Mouse (Mus musculus) liver, adult 2 months (tissue): ENCODE measurements around the gene Gjc2. TPM values are rescaled to one million over a fixed set of nuclear protein-coding genes. Genes with fewer than 3 reads are reported as not detected.

Source experiments
- DNase-seq: peaks from one replicate; pipeline ENCODE4 v3.0.0-alpha.2; 2011; ENCODE audit warnings: low read depth, low spot score; ENCODE audit errors: extremely low read depth
- H3K27ac ChIP-seq: fragments of 200-500 bp; replicated peaks from 2 replicates; pipeline ENCODE4 v1.5.1; 2012; ENCODE audit warnings: low read depth, mild to moderate bottlenecking, control low read depth, inconsistent platforms, low read length; ENCODE audit not compliant: insufficient read depth
- H3K27me3 ChIP-seq: fragments of 200-500 bp; 2 replicates; pipeline ENCODE4 v1.6.1; 2012; ENCODE audit warnings: mild to moderate bottlenecking, moderate library complexity, low read length, inconsistent platforms; ENCODE audit not compliant: control insufficient read depth, insufficient read depth
- H3K36me3 ChIP-seq: fragments of 200-500 bp; 2 replicates; pipeline ENCODE4 v1.6.1; 2012; ENCODE audit warnings: low read length, inconsistent platforms; ENCODE audit not compliant: control insufficient read depth, insufficient read depth
- H3K4me1 ChIP-seq: fragments of 200-500 bp; 2 replicates; pipeline ENCODE4 v1.6.1; 2011; ENCODE audit warnings: low read length; ENCODE audit not compliant: control insufficient read depth, insufficient read depth
- H3K4me3 ChIP-seq: fragments of 200-500 bp; 2 replicates; pipeline ENCODE4 v1.5.1; 2011; ENCODE audit warnings: low read depth, mild to moderate bottlenecking, control low read depth, low read length, moderate library complexity; ENCODE audit not compliant: insufficient read depth
- H3K79me2 ChIP-seq: fragments of 200-500 bp; 2 replicates; pipeline ENCODE4 v1.6.1; 2012; ENCODE audit warnings: inconsistent platforms, mild to moderate bottlenecking, low read length, moderate library complexity; ENCODE audit not compliant: control insufficient read depth, insufficient read depth
- H3K9ac ChIP-seq: fragments of 200-500 bp; 2 replicates; pipeline ENCODE4 v1.6.1; 2012; ENCODE audit warnings: low read depth, mild to moderate bottlenecking, control low read depth, inconsistent platforms, low read length
- CTCF ChIP-seq: fragments of 200-500 bp; IDR thresholded peaks from 2 replicates; pipeline ENCODE4 v1.5.1; 2011; ENCODE audit warnings: low read depth, low read length, control low read depth
- POLR2A ChIP-seq: fragments of 200-500 bp; IDR thresholded peaks from 2 replicates; pipeline ENCODE4 v1.6.1; 2011; ENCODE audit warnings: low read length, control low read depth; ENCODE audit not compliant: insufficient read depth; ENCODE audit errors: extremely low read depth
- WGBS: fragments of 180-500 bp; shearing (Covaris S2); methylation state at CpG from one replicate; pipeline ENCODE4 v1.1.7; 2018; 5-methylcytosine and 5-hydroxymethylcytosine counted together
- polyA plus RNA-seq: library from polyadenylated mRNA; depleted of rRNA; stranded (reverse); fragments of >200 nt; gene quantifications from 2 replicates; pipeline ENCODE4 v1.2.3, GENCODE M21; 2012; rRNA removed
- total RNA-seq: library from RNA; depleted of rRNA; stranded (reverse); fragments of >200 nt; gene quantifications from 2 replicates; pipeline ENCODE4 v1.2.3, GENCODE M21; 2014; rRNA removed

Gene Gjc2
- total and polyA plus RNA-seq, 2 experiments = 0.46 to 0.66 TPM

GRCm38 (mm10) chr11:59130782-59131181 is 52.2 kb downstream of the Gjc2 start:
- DNase-seq = no peak
- Histone ChIP-seq H3K27me3 (peaks cover 12% of the 10 kb centered on the region), H3K9ac (no peak overlapping the region), H3K79me2 (no peaks in the 10 kb centered on the region), H3K36me3 (no peaks in the 10 kb centered on the region), H3K4me3 (no peak overlapping the region), H3K27ac (no peak overlapping the region), H3K4me1 (no peaks in the 10 kb centered on the region)
- TF ChIP-seq CTCF (no peak), POLR2A (no peak)
- WGBS = 80% methylated on average over 9 of the region's 9 CpGs

Other genes starting within 250 kb of the Gjc2 start
- 63.7 and 78.6 TPM in 2 replicates for gene Rnf187, start 244.3 kb downstream of the Gjc2 start, total RNA-seq
- gene Rnf187, start 244.3 kb downstream of the Gjc2 start, polyA plus RNA-seq = 122 and 134 TPM in 2 replicates
- 0.37 and 1.1 TPM in 2 replicates for gene Hist3h2ba, start 234.3 kb downstream of the Gjc2 start, total RNA-seq
- not detected in 2 replicates for gene Hist3h2ba, start 234.3 kb downstream of the Gjc2 start, polyA plus RNA-seq
- 7.8 and 8.1 TPM in 2 replicates for gene Hist3h2a, start 228.5 kb downstream of the Gjc2 start, total RNA-seq
- 2.0 and 2.7 TPM in 2 replicates for gene Hist3h2a, start 228.5 kb downstream of the Gjc2 start, polyA plus RNA-seq
- gene Trim17, start 228.5 kb downstream of the Gjc2 start, total RNA-seq = under 0.01 TPM in 1 of 2 replicates, not detected in the other
- 0.04 TPM in 2 replicates for gene Trim17, start 228.5 kb downstream of the Gjc2 start, polyA plus RNA-seq
- gene Trim11, start 205.1 kb downstream of the Gjc2 start, total RNA-seq = 12.4 and 13.4 TPM in 2 replicates
- 14.4 and 22.4 TPM in 2 replicates for gene Trim11, start 205.1 kb downstream of the Gjc2 start, polyA plus RNA-seq
- gene Obscn, start 46.8 kb downstream of the Gjc2 start, total RNA-seq = 0.07 and 0.83 TPM in 2 replicates
- 0.02 and 0.07 TPM in 2 replicates for gene Obscn, start 46.8 kb downstream of the Gjc2 start, polyA plus RNA-seq
- 5.3 and 6.4 TPM in 2 replicates for gene Iba57, start 19.5 kb downstream of the Gjc2 start, total RNA-seq
- gene Iba57, start 19.5 kb downstream of the Gjc2 start, polyA plus RNA-seq = 6.8 and 7.3 TPM in 2 replicates
- 46.2 and 48.3 TPM in 2 replicates for gene Guk1, start 9.0 kb upstream of the Gjc2 start, total RNA-seq
- gene Guk1, start 9.0 kb upstream of the Gjc2 start, polyA plus RNA-seq = 48.7 and 69.7 TPM in 2 replicates
- gene Mrpl55, start 19.3 kb upstream of the Gjc2 start, total RNA-seq = 25.1 and 28.1 TPM in 2 replicates
- gene Mrpl55, start 19.3 kb upstream of the Gjc2 start, polyA plus RNA-seq = 26.2 and 37.7 TPM in 2 replicates
- gene 2310033P09Rik, start 25.1 kb upstream of the Gjc2 start, total RNA-seq = 2.6 and 3.2 TPM in 2 replicates
- gene 2310033P09Rik, start 25.1 kb upstream of the Gjc2 start, polyA plus RNA-seq = 8.5 and 9.2 TPM in 2 replicates
- gene Arf1, start 45.1 kb upstream of the Gjc2 start, total RNA-seq = 194 and 214 TPM in 2 replicates
- gene Arf1, start 45.1 kb upstream of the Gjc2 start, polyA plus RNA-seq = 319 and 336 TPM in 2 replicates
- not detected in 2 replicates for gene Wnt3a, start 107.5 kb upstream of the Gjc2 start, total RNA-seq
- gene Wnt3a, start 107.5 kb upstream of the Gjc2 start, polyA plus RNA-seq = not detected in 2 replicates
- gene Wnt9a, start 123.7 kb upstream of the Gjc2 start, total RNA-seq = 0.13 and 0.37 TPM in 2 replicates
- 0.46 TPM in 2 replicates for gene Wnt9a, start 123.7 kb upstream of the Gjc2 start, polyA plus RNA-seq
- not detected in 2 replicates for gene Prss38, start 192.4 kb upstream of the Gjc2 start, total RNA-seq
- gene Prss38, start 192.4 kb upstream of the Gjc2 start, polyA plus RNA-seq = not detected in 2 replicates